Mouse (Mus musculus) Patski (cell line): ENCODE measurements around the gene S100a3. TPM values are rescaled to one million over a fixed set of nuclear protein-coding genes. Genes with fewer than 3 reads are reported as not detected.

Source experiments
- ATAC-seq: fragments of 100-300 bp; one replicate; pipeline ENCODE4 v1.8.0; 2021
- CTCF ChIA-PET: fragments of 350-600 bp; sonication (Branson Sonifier 250); formaldehyde crosslinking; loops from one replicate; lab custom pipeline; 2022; ENCODE audit warnings: inconsistent platforms; lab: Charles Lee
- POLR2A ChIA-PET: fragments of 350-600 bp; sonication (Branson Sonifier 250); formaldehyde crosslinking; loops from one replicate; lab custom pipeline; 2022; ENCODE audit warnings: antibody characterized with exemption, inconsistent platforms; lab: Charles Lee
- DNase-seq: peaks from one replicate; pipeline ENCODE4 v3.0.0-alpha.2; 2011; ENCODE audit warnings: low read depth, low spot score
- H3K27me3 ChIP-seq: fragments of 371-371 bp; one replicate; pipeline ENCODE4 v1.5.1; 2021
- CTCF ChIP-seq: fragments of 100-300 bp; IDR thresholded peaks from one replicate; pipeline ENCODE4 v1.5.1; 2021
- in situ Hi-C: fragments of 300-500 bp; cut with MboI; formaldehyde crosslinking; loops from 3 replicates; pipeline ENCODE4 v1.11.1; 2018; ENCODE audit warnings: low pct_unique_long_range_greater_than_20kb, mixed read lengths
- polyA plus RNA-seq: library from polyadenylated mRNA; unstranded; gene quantifications from one replicate; pipeline ENCODE4 v1.2.3, GENCODE M21; 2021

The S100a3 gene
- polyA plus RNA-seq, 1 experiment from 2014 or later = 7.0 TPM

- in situ Hi-C loops = no loop called here
- no peaks in the 10 kb centered on the region for H3K27me3 ChIP-seq
- no peak for TF ChIP-seq CTCF
- CTCF ChIA-PET = interaction anchor here (0.6 to 24.3 kb wide), 13 partner anchors 10 to 180 kb away, joined by 3 to 615 read pairs (median 8); partner anchors contain the start of genes Chtop, Gm42674, S100a14 and S100a2
- ATAC-seq (no peak), DNase-seq (no peak)
- POLR2A ChIA-PET = interaction anchor here (0.7 to 5.9 kb wide), 12 partner anchors 11 to 121 kb away, joined by 3 to 86 read pairs (median 4); partner anchors contain the start of genes Chtop, Gm42674, S100a14 and S100a16
Measured at GRCm38 (mm10) chr3:90613461-90614147, 53.2 kb downstream of the S100a3 start.

- in situ Hi-C loops = no loop called here
- no peak for DNase-seq
- no peak for TF ChIP-seq CTCF
- POLR2A ChIA-PET = interaction anchor here (0.7 to 5.9 kb wide), 14 partner anchors 11 to 123 kb away, joined by 3 to 86 read pairs (median 3); partner anchors contain the start of genes Chtop, Gm42674, S100a14 and S100a16
- CTCF ChIA-PET = interaction anchor here (1.1 to 24.3 kb wide), 11 partner anchors 18 to 123 kb away, joined by 3 to 615 read pairs (median 8); partner anchors contain the start of genes Chtop, Gm42674, S100a14 and S100a2
- ATAC-seq = no peak
- H3K27me3 ChIP-seq = no peaks in the 10 kb centered on the region
Measured at GRCm38 (mm10) chr3:90614148-90614530, 53.8 kb downstream of the S100a3 start.

GRCm38 (mm10) chr3:90614611-90615251, 54.4 kb downstream of the S100a3 start:
- in situ Hi-C loops = loop anchor here (5.0 kb wide), 2 partner anchors 32 to 97 kb away; no protein-coding TSS in a partner anchor
- ChIA-PET POLR2A (interaction anchor here (0.7 to 5.9 kb wide), 18 partner anchors 12 to 124 kb away, joined by 3 to 86 read pairs (median 4); partner anchors contain the start of genes Chtop, Gm42674, S100a14 and S100a16), CTCF (interaction anchor here (0.9 to 24.3 kb wide), 21 partner anchors 17 to 203 kb away, joined by 3 to 615 read pairs (median 5); partner anchors contain the start of genes Chtop, Gm42674, S100a14 and S100a16)
- TF ChIP-seq CTCF = no peak
- no peak for DNase-seq
- ATAC-seq = peak; percentile 7
- no peaks in the 10 kb centered on the region for H3K27me3 ChIP-seq

- ChIA-PET POLR2A (interaction anchor here (0.7 to 5.9 kb wide), 13 partner anchors 12 to 124 kb away, joined by 3 to 86 read pairs (median 4); partner anchors contain the start of genes Chtop, Gm42674, S100a16 and S100a2), CTCF (interaction anchor here (0.9 to 24.3 kb wide), 21 partner anchors 16 to 203 kb away, joined by 3 to 615 read pairs (median 4); partner anchors contain the start of genes Chtop, Gm42674, S100a14 and S100a16)
- no peak for DNase-seq
- ATAC-seq = peak; percentile 51
- no peaks in the 10 kb centered on the region for H3K27me3 ChIP-seq
- no peak for TF ChIP-seq CTCF
- in situ Hi-C loops = loop anchor here (5.0 kb wide), 2 partner anchors 33 to 98 kb away; no protein-coding TSS in a partner anchor
Measured at GRCm38 (mm10) chr3:90615415-90615814, 55.0 kb downstream of the S100a3 start.

GRCm38 (mm10) chr3:90615911-90616310, 55.5 kb downstream of the S100a3 start:
- CTCF ChIA-PET = interaction anchor here (1.1 to 24.3 kb wide), 14 partner anchors 16 to 125 kb away, joined by 3 to 615 read pairs (median 8); partner anchors contain the start of genes Gm42674, S100a14, S100a16 and S100a2
- in situ Hi-C loops = loop anchor here (5.0 kb wide), 2 partner anchors 34 to 99 kb away; no protein-coding TSS in a partner anchor
- H3K27me3 ChIP-seq = no peaks in the 10 kb centered on the region
- TF ChIP-seq CTCF = no peak
- ATAC-seq (no peak), DNase-seq (no peak)
- POLR2A ChIA-PET = interaction anchor here (1.0 to 4.8 kb wide), 6 partner anchors 12 to 122 kb away, joined by 3 to 86 read pairs (median 4); partner anchors contain the start of gene S100a16

- CTCF ChIA-PET = interaction anchor here (0.9 to 24.3 kb wide), 6 partner anchors 14 to 127 kb away, joined by 3 to 615 read pairs (median 8); partner anchors contain the start of genes Gm42674, S100a2, S100a4 and Snapin
- DNase-seq (no peak), ATAC-seq (no peak)
- in situ Hi-C loops = loop anchor here (5.0 kb wide), 2 partner anchors 35 to 100 kb away; no protein-coding TSS in a partner anchor
- H3K27me3 ChIP-seq = no peaks in the 10 kb centered on the region
- POLR2A ChIA-PET = interaction anchor here (1.1 to 1.5 kb wide), 2 partner anchors 11 to 30 kb away, joined by 3 to 4 read pairs; no protein-coding TSS in a partner anchor
- TF ChIP-seq CTCF = no peak
Measured at GRCm38 (mm10) chr3:90617586-90617985, 57.2 kb downstream of the S100a3 start.

- no peak for DNase-seq
- no peak for TF ChIP-seq CTCF
- in situ Hi-C loops = no loop called here
- ChIA-PET CTCF (interaction anchor here (0.8 to 8.3 kb wide), 6 partner anchors 10 to 132 kb away, joined by 3 to 76 read pairs (median 6); partner anchors contain the start of gene Snapin), POLR2A (interaction anchor here (1.3 kb wide), 1 partner anchor 9 kb away, joined by 3 read pairs; no protein-coding TSS in a partner anchor)
- no peaks in the 10 kb centered on the region for H3K27me3 ChIP-seq
- ATAC-seq = no peak
Measured at GRCm38 (mm10) chr3:90621552-90621951, 61.2 kb downstream of the S100a3 start.

GRCm38 (mm10) chr3:90623435-90624071, 63.2 kb downstream of the S100a3 start:
- H3K27me3 ChIP-seq = no peaks in the 10 kb centered on the region
- ATAC-seq = no peak
- CTCF ChIA-PET = interaction anchor here (1.2 to 2.5 kb wide), 7 partner anchors 10 to 40 kb away, joined by 3 to 9 read pairs (median 5); partner anchors contain the start of gene S100a7a
- no peak for DNase-seq
- POLR2A ChIA-PET = interaction anchor here (0.9 to 1.1 kb wide), 2 partner anchors 36 to 123 kb away, joined by 3 to 5 read pairs; no protein-coding TSS in a partner anchor
- no peak for TF ChIP-seq CTCF
- in situ Hi-C loops = no loop called here

- DNase-seq (no peak), ATAC-seq (no peak)
- no peak for TF ChIP-seq CTCF
- ChIA-PET CTCF (no interaction called here), POLR2A (no interaction called here)
- in situ Hi-C loops = no loop called here
- no peaks in the 10 kb centered on the region for H3K27me3 ChIP-seq
Measured at GRCm38 (mm10) chr3:90625496-90625895, 65.1 kb downstream of the S100a3 start.
